20 mouse cellular contexts compared by ENCODE assay signal in the genomic region with DNA sequence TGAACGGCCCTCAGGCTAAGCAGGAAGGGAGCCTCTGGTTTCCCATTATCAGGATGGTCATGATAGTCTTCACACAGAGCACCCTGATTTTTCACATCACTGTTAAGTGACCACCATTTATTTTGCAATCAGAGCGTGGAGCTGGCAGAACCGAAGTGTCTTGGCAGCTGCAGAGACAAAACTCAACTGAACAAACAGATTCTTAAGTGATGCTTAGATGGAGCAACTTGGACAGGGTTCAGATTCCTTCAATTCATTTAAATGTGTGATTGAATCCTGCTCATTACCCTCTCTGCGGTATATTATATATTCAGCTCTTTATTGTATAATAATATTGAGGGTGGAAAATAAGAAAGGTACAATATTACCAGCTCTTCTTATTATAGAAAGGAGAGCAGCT.
DNase-seq lines count a peak whose midpoint lies in the region; ATAC-seq and TF ChIP-seq lines count a peak whose summit lies in the region.
"Had no signal": no experiment of that assay in that cellular context is flagged by ENCODE, and none has a peak within 500 bp of the region (broad histone marks: within the 10 kb centered on the region; RNA-seq: fewer than 3 reads in every experiment).

No protein-coding gene starts in this region.

- no peak overlapping the region for H3K4me3 ChIP-seq in lung, embryonic 14.5 days (ENCODE audit: low read depth, low read length)
- H3K4me3 ChIP-seq in lung, adult 2 months (replicated peaks; ENCODE audit: extremely low read depth, low read depth, low read length): no peak overlapping the region
- no peak overlapping the region for H3K4me3 ChIP-seq in forebrain, embryonic 16.5 days (replicated peaks; ENCODE audit: low read length)
- H3K4me3 ChIP-seq: embryonic facial prominence, embryonic 13.5 days; heart, embryonic 10.5 days; hindbrain, embryonic 12.5 days had no signal

- no peaks in the 10 kb centered on the region for H3K27me3 ChIP-seq in lung, embryonic 14.5 days (ENCODE audit: insufficient read depth, low read length)
- H3K27me3 ChIP-seq in forebrain, embryonic 16.5 days (replicated peaks; ENCODE audit: control insufficient read depth, insufficient read depth, low read length): no peaks in the 10 kb centered on the region
- H3K27me3 ChIP-seq: embryonic facial prominence, embryonic 13.5 days; hindbrain, embryonic 12.5 days had no signal

- no peaks in the 10 kb centered on the region for H3K4me1 ChIP-seq in lung, embryonic 14.5 days (ENCODE audit: insufficient read depth)
- no peaks in the 10 kb centered on the region for H3K4me1 ChIP-seq in lung, adult 2 months (ENCODE audit: control insufficient read depth, insufficient read depth, low read length)
- H3K4me1 ChIP-seq in forebrain, embryonic 16.5 days (replicated peaks; ENCODE audit: control insufficient read depth, insufficient read depth, low read length): peaks cover 3% of the 10 kb centered on the region; the same call in 1 of the 2 replicates
- H3K4me1 ChIP-seq: embryonic facial prominence, embryonic 13.5 days; heart, embryonic 10.5 days; hindbrain, embryonic 12.5 days had no signal

- H3K9ac ChIP-seq in lung, embryonic 14.5 days: no peak overlapping the region
- H3K9ac ChIP-seq in forebrain, embryonic 16.5 days (replicated peaks; ENCODE audit: low read depth, low read length): no peak overlapping the region
- H3K9ac ChIP-seq: embryonic facial prominence, embryonic 13.5 days; hindbrain, embryonic 12.5 days had no signal

- no peaks in the 10 kb centered on the region for H3K9me3 ChIP-seq in lung, embryonic 14.5 days (ENCODE audit: low read depth, low read length)
- H3K9me3 ChIP-seq in forebrain, embryonic 16.5 days (ENCODE audit: control insufficient read depth, low read length): no peaks in the 10 kb centered on the region
- H3K9me3 ChIP-seq: embryonic facial prominence, embryonic 13.5 days; heart, embryonic 10.5 days; hindbrain, embryonic 12.5 days had no signal

- TF ChIP-seq CTCF in lung, embryonic 14.5 days (IDR thresholded peaks at IDR 0.05; ENCODE audit: low read depth): no peak
- TF ChIP-seq CTCF in lung, adult 2 months (IDR thresholded peaks at IDR 0.05; ENCODE audit: insufficient read depth, low read length): no peak

- TF ChIP-seq POLR2A in lung, adult 2 months (IDR thresholded peaks at IDR 0.05; ENCODE audit: borderline replicate concordance, extremely low read depth, low read depth, low read length): no peak

- DNase-seq in lung, embryonic 14.5 days: peak; percentile 22
- DNase-seq in lung, adult 2 months: no peak
- DNase-seq in lung, postnatal 10 days: peak; percentile 43
- no peak for DNase-seq in kidney, adult 9 months
- no peak for DNase-seq in cerebellum, adult 11 months
- DNase-seq: adrenal gland, adult 8-10 months; adrenal gland, postnatal 36 days; cerebellum, adult 11-12 months; cerebellum, adult 9-11 months; cerebellum, postnatal 36 days; gastrocnemius, postnatal 10 days; heart, adult 18-20 months; heart, postnatal 10 days; heart, postnatal 4 days had no signal

- no peak overlapping the region for H3K4me2 ChIP-seq in lung, embryonic 14.5 days
- H3K4me2 ChIP-seq in forebrain, embryonic 16.5 days (ENCODE audit: low read length): no peak overlapping the region
- H3K4me2 ChIP-seq: embryonic facial prominence, embryonic 13.5 days; hindbrain, embryonic 12.5 days had no signal

- 72% methylated on average over 4 of the region's 4 CpGs for WGBS in lung, embryonic 14.5 days
- 67% methylated on average over 4 of the region's 4 CpGs for WGBS in lung, adult 2 months
- WGBS in forebrain, embryonic 16.5 days: 55% methylated on average over 4 of the region's 4 CpGs

- no peak for ATAC-seq in lung, embryonic 14.5 days (ENCODE audit: insufficient read depth)
- peak; percentile 59 for ATAC-seq in forebrain, embryonic 16.5 days
- ATAC-seq: hindbrain, embryonic 16.5 days; inflammation-experienced regulatory T-cells, adult 6 months had no signal

- H3K36me3 ChIP-seq in lung, embryonic 14.5 days (ENCODE audit: insufficient read depth): no peaks in the 10 kb centered on the region
- H3K36me3 ChIP-seq in forebrain, embryonic 16.5 days (ENCODE audit: control insufficient read depth, insufficient read depth): no peaks in the 10 kb centered on the region
- H3K36me3 ChIP-seq: embryonic facial prominence, embryonic 13.5 days; heart, embryonic 10.5 days; hindbrain, embryonic 12.5 days had no signal

- no peak overlapping the region for H3K27ac ChIP-seq in lung, embryonic 14.5 days (ENCODE audit: low read depth)
- H3K27ac ChIP-seq in forebrain, embryonic 16.5 days (ENCODE audit: low read length): no peak overlapping the region
- H3K27ac ChIP-seq: embryonic facial prominence, embryonic 13.5 days; heart, embryonic 10.5 days; hindbrain, embryonic 12.5 days had no signal

Comparison
In these comparisons a context has a peak if more than half of its experiments do, and no peak if none do; other contexts are left out.
1. DNase-seq: peak in lung, embryonic 14.5 days (single experiment) and lung, postnatal 10 days (single experiment); none in lung, adult 2 months (single experiment), kidney, adult 9 months (single experiment) and cerebellum, adult 11 months (single experiment).